Mouse (Mus musculus): Measurements from ENCODE around the gene Bricd5.

Gene Bricd5

DNA sequence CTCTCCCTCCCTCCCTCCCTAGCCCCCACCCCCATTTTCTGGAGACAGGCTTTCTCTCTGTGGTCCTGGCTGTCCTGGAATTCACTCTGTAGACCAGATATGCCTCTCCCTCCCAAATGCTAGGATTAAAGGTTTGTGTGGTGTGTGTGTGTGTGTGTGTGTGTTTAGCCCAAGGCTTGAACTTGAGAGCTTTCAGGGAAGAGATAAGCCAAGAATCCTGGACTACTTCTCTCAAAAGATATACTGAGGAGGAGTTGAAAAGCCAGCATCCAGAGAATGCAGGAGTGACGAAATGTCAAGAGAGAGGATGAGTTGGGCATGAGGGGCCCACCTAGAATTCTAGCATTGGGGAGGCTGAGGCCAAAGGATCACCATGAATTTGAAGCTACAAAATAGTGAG is 10.8 kb upstream of the Bricd5 start:
- no peak for DNase-seq

DNA sequence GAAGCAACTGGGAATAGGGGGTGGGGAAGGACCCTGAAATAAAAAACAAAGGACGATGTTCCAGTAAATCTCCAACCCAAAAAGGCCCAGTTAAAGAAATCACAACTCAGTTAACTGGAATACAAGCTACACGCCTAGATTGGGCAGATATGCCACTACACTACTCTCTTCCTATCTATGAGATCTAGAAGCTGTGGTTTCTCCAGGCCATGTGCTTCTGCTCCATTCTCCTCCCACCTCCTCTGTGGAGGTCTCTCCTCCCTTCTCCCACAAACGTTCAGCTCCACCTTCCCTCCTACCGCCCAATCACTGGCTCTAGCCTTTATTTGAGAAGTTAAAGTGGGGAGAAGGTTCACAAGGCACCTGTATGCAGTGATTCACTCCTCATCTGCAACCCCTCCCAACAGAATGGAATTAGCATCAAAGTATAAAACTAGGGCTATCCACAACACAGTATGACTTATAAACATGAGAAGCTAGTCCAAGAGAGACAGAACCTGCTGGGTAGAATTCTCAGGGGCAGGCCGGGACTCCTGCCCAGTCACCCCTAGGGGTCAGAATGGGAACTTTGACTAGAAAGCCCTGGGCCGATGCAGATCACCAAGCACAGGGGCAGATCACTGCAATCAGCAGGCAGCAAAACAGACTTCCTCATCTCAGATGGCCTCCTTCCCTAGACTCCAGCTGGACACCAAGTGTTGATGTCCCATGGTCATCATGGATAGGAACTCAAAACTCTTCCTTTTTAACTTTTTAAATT is 10.1 kb upstream of the Bricd5 start:
- DNase-seq, result no peak

DNA sequence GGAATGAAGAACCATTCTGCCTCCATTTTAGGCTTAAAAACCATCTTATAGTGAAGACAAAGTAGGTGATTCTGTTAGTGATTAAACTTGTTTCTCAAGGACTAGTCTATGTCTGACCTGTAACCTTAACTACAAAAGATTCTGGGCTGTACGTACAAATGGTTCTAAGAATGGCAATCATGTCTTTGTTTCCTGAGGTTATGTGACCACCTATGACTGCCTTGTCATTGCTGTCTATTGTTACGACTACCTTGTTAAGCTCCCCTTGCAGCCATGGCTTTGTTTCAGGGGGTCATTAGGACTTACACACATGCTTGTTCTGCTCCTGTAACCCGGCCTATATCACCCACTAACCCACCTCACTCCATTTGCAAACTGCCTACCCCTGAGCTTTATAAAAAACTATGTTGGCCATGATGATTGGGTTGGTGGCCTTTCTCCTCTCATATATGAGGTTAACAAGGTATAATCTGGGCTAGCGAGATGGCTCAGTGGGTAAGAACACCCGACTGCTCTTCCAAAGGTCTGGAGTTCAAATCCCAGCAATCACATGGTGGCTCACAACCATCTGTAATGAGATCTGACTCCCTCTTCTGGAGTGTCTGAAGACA is 4.9 kb upstream of the Bricd5 start:
- DNase-seq, result no peak

DNA sequence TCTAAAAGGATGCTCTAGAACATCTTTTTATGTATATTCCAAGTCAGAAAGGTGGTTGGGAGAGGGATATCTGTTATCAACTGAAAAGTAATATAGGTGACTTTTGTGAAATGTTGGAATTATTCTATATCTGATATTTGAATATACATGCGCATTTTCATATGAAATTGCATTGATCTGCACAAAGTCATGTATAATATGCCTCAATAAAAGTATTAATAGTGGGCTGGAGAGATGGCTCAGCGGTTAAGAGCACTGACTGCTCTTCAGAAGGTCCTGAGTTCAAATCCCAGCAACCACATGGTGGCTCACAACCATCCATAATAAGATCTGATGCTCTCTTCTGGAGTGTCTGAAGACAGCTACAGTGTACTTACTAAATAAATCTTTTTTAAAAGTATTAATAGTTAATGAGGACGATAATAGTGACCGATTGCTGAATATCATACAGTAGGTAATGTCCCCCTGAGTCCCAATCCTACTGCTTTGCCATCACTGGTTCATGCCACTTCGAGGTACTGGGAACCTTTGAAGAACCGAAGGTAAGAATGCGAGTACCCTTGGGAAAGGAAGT is 4.3 kb upstream of the Bricd5 start:
- DNase-seq, result no peak

DNA sequence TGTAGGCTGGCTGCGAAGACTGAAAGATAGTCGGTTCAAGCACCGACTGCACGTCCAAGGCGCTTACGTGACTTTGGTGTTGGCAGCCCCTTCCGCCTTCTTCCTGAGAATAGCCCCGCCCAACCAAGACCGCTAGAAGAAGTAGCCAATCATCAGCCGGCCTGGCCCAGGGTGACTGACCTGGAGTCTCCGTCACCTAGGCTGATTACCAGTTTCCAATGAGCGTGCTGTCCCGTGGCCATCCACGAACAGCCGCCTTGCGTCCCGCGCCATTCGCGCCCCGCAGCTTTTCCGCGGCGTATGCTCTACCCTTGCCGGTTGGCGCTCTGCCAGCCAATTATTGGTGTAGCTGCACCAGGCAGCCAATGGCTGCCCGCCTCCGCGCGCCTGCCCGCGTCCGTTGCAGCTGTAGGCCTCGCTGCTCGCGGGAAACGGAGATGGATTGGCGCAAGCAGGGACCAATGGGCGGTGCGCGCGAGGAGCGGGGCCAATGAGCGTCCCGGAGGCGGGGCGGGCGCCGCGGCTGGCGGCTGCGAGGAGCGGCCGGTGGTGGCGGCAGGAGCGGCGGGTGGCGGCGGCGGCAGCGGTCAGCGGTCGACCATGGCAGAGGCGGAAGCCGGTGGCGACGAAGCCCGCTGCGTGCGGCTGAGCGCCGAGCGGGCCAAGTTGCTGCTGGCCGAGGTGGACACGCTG is 3.6 kb upstream of the Bricd5 start, which contains the start of the genes E4f1 and Pgp:
TSS of gene E4f1 (minus strand) at position 404 of the 693 bp plus-strand sequence.
TSS of gene Pgp (plus strand) at position 483 of the 693 bp plus-strand sequence.
- DNase-seq, result peak; percentile 100

DNA sequence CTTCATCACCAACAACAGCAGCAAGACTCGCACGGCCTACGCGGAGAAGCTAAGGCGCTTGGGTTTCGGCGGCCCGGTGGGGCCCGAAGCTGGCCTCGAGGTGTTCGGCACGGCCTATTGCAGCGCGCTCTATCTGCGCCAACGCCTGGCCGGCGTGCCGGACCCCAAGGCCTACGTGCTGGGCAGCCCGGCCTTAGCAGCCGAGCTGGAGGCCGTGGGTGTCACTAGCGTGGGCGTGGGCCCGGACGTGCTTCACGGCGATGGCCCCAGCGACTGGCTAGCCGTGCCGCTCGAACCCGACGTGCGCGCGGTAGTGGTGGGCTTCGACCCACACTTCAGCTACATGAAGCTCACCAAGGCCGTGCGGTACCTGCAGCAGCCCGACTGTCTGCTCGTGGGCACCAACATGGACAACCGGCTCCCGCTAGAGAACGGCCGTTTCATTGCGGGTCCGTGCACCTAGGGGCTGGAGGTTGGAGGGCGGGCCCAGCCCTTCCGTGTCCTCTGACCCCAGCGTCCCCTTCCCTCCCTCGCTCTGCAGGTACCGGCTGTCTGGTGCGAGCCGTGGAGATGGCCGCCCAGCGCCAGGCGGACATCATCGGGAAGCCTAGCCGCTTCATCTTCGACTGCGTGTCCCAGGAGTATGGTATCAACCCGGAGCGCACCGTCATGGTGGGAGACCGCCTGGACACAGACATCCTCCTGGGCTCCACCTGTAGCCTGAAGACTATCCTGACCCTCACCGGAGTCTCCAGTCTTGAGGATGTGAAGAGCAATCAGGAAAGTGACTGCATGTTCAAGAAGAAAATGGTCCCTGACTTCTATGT is 2.8 kb upstream of the Bricd5 start:
- DNase-seq, result peak; percentile 66

DNA sequence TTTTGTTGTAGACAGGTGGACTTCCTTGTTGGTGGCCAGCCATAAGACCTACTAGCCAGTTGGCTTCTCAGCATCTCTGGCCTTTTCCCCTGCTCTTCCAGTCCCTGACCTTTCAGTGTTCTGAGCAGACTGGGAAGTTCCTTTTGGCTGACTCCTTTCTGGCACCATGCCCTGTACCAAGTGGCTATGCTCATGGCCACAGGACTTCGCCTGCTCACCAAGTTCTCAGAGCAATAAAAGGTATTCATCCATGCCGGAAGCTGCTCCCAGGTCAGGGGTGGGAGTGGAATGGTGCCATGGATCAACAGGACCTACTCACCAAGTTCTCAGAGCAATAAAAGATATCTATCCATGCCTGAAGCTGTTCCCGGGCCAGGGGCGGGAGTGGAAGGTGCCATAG is 1.2 kb upstream of the Bricd5 start:
- DNase-seq, result peak; percentile 82

DNA sequence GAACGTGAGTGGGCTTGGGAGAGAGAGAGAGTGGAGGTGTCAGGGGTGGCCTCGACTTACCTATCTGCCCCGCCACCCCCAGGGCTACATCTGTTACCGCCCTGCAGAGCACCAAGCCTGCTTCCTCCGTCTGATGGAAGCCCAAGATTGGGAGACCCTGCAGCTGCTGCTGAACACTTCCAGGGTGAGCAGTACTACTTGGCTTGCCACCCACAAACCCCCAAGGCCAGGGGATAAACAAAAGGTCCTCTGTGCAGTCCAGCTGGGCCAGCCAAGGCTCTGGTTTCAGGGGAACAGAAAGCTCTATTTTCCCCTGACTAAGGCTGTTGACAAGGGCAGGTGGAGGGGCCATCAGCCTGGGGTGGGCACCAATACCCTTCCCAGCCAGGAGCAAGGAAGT is 873 bp downstream of the Bricd5 start:
- peak; percentile 53 for DNase-seq

DNA sequence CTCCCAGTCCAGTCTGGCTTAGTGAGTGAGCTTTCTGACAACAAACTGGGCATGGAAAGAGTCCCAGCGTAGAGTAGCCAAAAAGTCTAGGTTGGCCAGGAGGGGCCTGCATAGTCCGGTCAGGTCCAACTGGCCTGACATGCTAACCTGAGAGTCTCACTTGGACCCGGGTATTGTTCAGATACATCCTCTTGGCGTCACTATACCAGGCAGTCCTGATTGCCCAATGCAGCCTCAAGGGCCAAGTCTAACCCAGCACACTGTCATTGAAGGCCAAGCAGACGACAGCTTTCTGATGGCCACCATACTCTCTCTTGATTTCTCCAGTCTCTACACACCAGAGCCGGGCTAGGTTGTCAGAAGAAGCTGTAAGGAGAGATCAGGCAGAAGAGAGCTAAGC is 1.9 kb downstream of the Bricd5 start:
- DNase-seq, result no peak

DNA sequence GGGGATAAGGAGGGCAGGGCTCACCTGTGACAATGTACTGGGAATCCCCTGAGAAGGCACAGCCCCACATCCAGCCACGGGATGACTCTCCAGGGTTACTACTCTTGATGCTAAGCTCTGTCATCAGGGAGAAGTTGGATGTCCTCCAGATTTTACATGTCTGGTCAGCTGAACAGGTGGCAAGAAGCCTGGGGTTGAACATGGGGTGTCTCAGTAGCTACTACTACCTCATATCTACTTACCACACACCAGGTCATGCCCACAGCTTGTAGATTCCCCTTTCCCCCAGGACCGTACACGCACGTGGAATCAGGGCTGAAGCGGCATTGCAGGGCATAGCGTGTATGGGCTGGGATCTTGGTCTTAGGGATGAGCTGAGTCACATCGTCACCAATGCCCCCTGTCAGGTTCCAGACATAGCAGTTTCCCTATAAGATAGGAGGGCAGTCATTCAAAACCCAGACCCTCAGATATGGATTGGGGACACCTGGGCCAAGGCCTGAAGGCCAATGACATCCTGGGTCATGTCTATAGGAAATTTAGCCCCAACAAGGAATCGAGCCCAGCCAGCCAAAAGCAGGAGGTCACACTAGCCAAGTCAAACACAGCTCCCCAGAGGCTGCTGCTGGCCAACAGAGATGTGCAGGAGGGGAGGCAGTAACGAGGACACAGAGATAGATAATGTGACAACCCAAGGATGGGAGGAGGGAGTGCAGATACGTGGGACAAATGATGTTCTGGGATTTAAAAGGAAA is 2.5 kb downstream of the Bricd5 start:
- DNase-seq, result peak; percentile 52

DNA sequence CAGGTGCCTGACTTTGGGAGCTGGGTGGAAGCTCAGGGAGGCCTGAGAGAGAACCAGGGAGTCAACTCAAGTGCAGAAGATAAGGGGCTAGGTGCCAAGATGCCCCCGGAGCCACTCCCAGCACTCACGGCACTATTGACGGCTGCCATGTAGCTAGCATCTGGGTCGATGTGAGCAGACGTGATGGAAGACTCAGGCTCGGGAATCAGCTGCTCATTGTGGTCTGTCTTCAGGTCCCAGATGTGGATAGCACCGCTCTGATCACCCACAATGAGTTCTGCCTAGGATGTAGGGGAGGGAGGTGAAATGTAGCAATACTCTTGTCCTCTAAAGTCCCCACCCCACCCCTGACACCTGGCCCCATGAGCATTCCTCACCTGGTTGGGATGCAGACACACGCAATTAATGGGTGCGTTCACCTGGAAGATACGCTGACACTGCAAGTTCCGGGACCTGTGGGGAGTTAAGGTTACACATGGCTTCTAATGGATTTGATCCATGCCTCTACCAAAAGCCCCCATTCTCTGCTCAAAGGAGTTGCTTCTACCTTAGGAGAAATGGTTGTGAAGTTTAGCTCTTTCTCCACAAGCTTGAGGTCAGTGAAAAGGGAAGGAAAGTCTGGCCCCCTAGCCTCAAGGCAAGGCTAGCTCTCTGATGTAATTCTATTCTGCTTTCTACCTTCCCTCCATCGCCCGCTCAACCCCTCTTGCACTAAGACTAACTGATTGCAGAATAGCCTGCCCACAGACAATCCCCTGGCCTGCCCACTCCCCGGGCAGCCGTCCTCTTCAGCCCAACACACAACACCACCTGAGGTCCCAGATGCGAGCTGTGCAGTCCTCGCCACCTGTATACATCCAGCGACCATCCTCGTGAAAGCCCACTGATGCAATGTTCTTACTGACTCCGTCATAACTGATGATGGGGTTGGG is 3.6 kb downstream of the Bricd5 start:
- DNase-seq, result peak; percentile 54

DNA sequence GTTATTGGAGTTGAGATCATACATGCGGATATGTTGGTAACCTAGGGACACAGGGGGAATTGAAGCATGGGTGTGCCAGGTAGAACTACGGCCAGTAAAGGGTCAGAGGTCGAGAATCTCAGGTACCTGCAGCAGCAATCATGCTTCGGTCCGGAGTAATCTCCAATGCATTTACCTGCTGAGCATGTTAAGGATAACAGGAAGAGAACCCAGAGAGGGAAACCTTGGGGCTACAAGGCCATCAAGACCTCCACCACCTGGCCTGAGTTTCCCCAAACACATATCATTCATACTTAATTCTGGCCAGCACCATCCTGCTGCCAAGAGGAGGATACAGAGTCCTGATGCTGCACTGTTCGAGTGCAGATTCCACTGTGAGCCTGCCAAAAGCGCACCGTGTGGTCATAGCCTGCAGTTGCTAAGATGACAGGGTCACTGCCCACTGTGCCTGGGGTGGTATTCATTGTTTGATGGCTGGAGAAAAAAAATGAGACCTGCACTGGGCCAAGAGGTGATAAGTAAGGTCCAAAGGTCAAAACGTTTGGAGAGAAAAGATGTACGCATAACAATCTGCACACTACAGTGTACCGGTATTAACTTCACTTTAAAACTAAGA is 4.4 kb downstream of the Bricd5 start:
- peak; percentile 74 for DNase-seq

DNA sequence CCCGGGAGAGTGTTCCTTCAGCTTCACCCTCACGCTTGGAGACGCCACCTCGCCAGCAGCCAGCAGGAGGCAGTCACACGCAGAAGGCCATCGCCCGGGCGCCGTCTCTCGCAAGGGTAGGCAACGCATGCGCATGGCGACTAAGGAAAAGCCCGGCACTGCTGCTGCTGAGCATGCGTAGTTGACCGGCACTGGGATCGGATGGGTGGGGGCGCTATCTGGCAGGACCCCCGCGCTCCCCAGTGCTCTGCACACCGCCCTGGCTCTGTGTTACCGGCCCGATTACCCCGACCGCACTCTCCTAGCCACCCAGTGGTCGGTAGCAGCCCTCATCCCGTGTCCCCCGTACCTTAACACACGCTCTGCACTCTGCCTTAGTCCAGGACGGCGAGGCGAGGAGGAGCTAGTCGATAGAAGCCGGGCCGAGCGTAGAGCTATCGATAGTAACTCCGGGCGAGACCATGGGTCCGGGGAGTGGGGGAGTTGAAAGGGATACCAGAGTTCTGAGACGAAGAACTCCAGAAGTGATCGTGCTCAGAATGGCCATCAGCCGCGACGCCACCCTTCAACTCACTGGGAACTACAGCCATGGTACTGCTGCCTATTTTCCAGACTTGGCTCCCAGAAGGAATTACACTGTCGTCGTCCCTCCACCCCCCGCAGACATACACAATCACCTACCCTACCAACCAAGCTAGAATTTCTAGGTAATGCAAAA is 5.1 kb downstream of the Bricd5 start, which contains the start of gene Mlst8:
TSS of gene Mlst8 (minus strand) at position 416 of the 718 bp plus-strand sequence.
- DNase-seq, result peak; percentile 96

DNA sequence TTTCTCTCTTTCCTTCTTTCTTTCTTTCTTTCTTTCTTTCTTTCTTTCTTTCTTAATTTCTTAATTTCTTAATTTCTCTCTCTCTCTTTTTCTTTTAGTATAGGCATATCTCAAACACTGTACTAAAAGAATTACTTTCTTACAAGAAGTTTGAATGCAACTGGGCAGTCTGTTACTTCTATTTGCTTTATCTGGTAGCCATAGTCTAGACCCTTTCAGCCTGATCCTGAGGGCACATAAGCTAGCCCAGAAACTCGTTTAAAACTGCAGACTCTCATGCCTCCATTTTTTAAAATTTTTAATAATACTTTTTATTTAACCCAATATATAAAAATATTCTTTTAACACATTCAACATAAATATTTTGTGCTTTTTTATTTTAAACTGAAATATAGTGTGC is 5.7 kb downstream of the Bricd5 start:
- no peak for DNase-seq

DNA sequence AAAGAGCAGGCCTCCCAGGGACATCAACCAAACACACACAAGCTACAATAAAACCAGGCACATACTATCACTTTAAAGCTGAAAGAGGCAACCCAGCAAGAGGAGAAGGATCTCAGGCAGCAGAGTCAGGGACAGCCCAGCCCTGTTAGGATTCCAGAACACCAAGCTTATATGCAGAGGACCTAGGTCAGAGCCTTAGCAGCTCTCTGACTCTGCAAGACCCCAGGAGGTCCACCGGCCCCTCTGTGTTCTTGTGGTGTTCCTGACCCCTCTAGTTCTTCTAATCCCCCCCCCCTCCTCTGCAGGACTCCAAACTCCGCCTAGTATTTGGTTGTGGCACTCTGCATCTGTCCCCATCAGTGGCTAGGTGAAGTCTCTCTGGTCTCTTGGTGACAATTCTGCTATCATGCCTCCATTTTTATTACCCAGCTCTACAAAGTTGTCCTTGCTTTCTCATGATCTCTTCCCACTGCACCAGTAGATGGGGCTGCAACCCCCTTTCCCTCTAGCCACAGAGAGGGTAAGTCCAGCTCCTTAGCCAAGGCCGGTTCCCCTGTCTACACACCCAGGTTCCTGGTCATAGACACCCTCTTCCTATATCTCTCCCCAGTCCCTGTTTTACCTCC is 6.6 kb downstream of the Bricd5 start:
- peak; percentile 47 for DNase-seq

DNA sequence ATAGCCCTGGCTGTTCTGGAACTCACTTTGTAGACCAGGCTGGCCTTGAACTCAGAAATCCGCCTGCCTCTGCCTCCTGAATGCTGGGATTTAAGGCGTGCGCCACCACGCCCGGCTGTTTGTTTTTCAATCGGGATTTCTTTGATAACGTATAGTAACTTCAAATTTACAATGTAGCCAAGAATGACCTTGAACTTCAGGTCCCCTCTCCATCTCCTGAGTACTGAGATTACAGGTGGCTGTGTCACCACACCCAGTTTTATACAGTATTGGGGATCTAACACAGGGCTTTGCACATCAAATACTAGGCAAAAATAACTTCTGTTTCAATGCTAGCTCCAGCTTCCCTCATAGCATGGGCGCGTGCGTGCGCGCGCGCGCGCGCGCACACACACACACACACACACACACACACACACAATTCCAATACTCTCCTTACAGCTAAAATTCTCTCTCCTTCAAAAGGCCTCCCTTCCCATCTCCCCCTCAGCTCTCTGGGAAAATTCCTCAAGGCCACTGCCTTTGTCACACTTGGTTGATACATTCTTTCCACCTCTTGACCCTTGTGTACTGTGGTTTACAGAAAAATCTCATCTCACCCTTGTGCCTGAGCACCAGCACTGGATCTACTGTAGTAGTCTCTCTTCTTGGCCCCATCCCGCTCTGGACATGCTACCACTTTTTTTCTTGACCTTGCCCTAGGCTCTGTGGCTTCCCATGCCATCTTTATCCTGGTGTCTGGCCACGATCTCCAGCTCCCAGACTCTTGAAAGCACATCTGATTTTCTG is 7.5 kb downstream of the Bricd5 start:
- no peak for DNase-seq

DNA sequence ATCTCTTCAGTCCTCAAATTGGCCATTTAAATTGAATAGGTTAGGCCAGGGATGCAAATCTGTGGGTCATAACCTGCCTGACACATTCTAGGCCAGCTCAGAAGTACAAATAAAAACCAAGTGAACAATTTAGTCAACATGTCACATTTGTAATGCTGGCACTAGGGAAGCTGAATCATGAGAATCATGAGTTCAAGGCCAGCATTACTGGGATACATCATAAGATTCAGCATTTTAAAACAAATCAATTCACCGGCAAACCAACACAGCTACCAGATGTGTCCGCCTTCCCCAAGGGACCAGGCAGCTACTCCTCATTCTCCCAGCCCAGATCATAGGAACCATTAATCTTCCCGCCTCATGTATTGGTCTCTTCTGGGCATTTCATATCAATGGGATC is 9.8 kb downstream of the Bricd5 start:
- DNase-seq, result no peak
